Mouse (Mus musculus) heart, embryonic 12.5 days (tissue): ENCODE data around the gene A930033H14Rik. TPM values are rescaled to one million over a fixed set of nuclear protein-coding genes. Genes with fewer than 3 reads are reported as not detected.

ENCODE experiments used
- ATAC-seq: fragments of 200-750 bp; cut with Nextera tagmentation; 2 replicates; pipeline ENCODE4 v1.8.0; 2017; ENCODE audit warnings: moderate TSS enrichment, moderate library complexity; ENCODE audit not compliant: insufficient number of reproducible peaks, low FRiP score
- H3K27ac ChIP-seq: fragments of 300-500 bp; sonication (generic); 2 replicates; pipeline ENCODE4 v1.5.1; 2016; ENCODE audit warnings: mild to moderate bottlenecking, moderate library complexity; ENCODE audit not compliant: poor library complexity, severe bottlenecking
- H3K27me3 ChIP-seq: fragments of 300-500 bp; sonication (generic); replicated peaks from 2 replicates; pipeline ENCODE4 v1.6.1; 2016; ENCODE audit warnings: mild to moderate bottlenecking, moderate library complexity
- H3K36me3 ChIP-seq: fragments of 300-500 bp; sonication (generic); 2 replicates; pipeline ENCODE4 v1.6.1; 2016; ENCODE audit warnings: mild to moderate bottlenecking, moderate library complexity
- H3K4me1 ChIP-seq: fragments of 300-500 bp; sonication (generic); replicated peaks from 2 replicates; pipeline ENCODE4 v1.6.1; 2016; ENCODE audit warnings: mild to moderate bottlenecking
- H3K4me2 ChIP-seq: fragments of 300-500 bp; sonication (generic); 2 replicates; pipeline ENCODE4 v1.6.1; 2016; ENCODE audit warnings: mild to moderate bottlenecking, moderate library complexity
- H3K4me3 ChIP-seq: fragments of 300-500 bp; sonication (generic); 2 replicates; pipeline ENCODE4 v1.5.1; 2016; ENCODE audit warnings: mild to moderate bottlenecking
- H3K9ac ChIP-seq: fragments of 300-500 bp; sonication (generic); 2 replicates; pipeline ENCODE4 v1.6.1; 2016; ENCODE audit warnings: mild to moderate bottlenecking, moderate library complexity
- H3K9me3 ChIP-seq: fragments of 300-500 bp; sonication (generic); replicated peaks from 2 replicates; pipeline ENCODE4 v1.6.1; 2016; ENCODE audit warnings: mild to moderate bottlenecking, moderate library complexity
- WGBS: fragments of 180-500 bp; shearing (Covaris S2); methylation state at CpG from one replicate; pipeline ENCODE4 v1.1.7; 2016; 5-methylcytosine and 5-hydroxymethylcytosine counted together
- polyA plus RNA-seq: library from polyadenylated mRNA; unstranded; fragments of >200 nt; fragmentation: Nextera tagmentation; extraction: Ambion mirVana; gene quantifications from 2 replicates; pipeline ENCODE4 v1.2.1, GENCODE M21; 2016

A930033H14Rik gene
- polyA plus RNA-seq, 1 experiment from 2014 or later = 1.9 TPM

DNA sequence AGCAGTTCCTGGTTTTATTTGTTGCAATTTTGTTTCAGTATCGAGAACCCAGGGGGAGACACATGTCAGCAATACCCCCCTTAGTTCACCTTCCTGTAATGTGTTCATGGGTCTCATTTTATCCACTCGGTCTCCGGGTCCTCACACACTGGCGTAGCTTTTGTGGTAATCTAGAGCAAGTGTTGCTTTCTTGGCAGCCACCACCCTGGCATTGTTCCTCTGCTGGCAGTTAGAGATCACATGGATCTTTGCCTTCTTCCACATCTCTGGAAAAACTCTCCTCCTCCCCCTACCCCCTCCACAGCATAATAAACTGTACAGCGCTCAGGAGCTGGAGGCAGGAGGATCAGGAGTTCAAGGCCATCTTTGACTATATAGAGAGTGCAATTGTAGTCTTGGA lies 20.6 kb downstream of the A930033H14Rik start:
- no peak for ATAC-seq
- Histone ChIP-seq H3K9me3 (no peaks in the 10 kb centered on the region), H3K4me1 (peaks cover 9% of the 10 kb centered on the region; the same call in 1 of the 2 replicates), H3K27ac (no peak overlapping the region), H3K4me2 (no peak overlapping the region), H3K27me3 (no peaks in the 10 kb centered on the region), H3K4me3 (no peak overlapping the region), H3K9ac (no peak overlapping the region), H3K36me3 (no peaks in the 10 kb centered on the region)
- WGBS = 83% methylated on average over 5 of the region's 5 CpGs

DNA sequence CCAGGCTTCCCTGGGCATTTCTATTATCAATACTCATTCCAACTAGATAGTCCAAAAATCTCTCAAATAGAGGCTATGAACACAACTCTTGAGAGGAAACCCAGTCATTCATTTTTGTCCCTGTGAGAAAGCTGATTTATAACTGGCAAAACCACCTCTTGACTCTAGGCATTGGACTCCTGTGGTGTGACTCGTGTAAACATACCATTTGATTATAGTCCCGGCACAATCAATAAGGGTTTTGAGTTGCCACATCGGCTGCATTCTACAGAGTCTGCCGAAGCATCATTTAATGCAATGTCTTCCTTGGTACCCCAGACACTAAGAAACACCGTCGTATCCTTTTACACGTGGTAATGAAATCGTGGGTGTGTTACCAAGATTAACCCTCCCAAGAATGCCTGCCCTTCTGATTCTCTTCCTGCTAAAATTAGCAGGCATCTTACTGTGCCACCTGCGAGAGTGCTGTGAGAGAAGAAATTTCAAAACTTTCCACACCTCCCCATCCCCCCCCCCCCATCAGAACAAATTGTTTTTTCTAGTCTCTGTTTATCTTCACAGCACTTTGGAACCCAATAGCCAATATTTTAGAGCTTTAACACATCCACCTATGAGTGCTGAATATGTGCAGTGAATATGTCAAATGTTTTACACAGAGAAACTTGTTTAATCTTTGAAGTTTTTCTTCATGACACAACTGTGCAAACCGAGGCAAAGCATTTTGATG lies 22.3 kb downstream of the A930033H14Rik start:
- 59% methylated on average over 10 of the region's 10 CpGs for WGBS
- Histone ChIP-seq H3K9me3 (no peaks in the 10 kb centered on the region), H3K4me2 (no peak overlapping the region), H3K4me1 (peaks cover 9% of the 10 kb centered on the region; the same call in 1 of the 2 replicates), H3K27me3 (no peaks in the 10 kb centered on the region), H3K27ac (no peak overlapping the region), H3K4me3 (no peak overlapping the region), H3K36me3 (no peaks in the 10 kb centered on the region), H3K9ac (no peak overlapping the region)
- ATAC-seq = no peak

- Histone ChIP-seq H3K27me3 (no peaks in the 10 kb centered on the region), H3K27ac (no peak overlapping the region), H3K36me3 (no peaks in the 10 kb centered on the region), H3K9ac (no peak overlapping the region), H3K9me3 (no peaks in the 10 kb centered on the region; the same call in 1 of the 2 replicates), H3K4me3 (no peak overlapping the region), H3K4me2 (no peak overlapping the region), H3K4me1 (peaks cover 9% of the 10 kb centered on the region; the same call in 1 of the 2 replicates)
- no peak for ATAC-seq
- 69% methylated on average over 9 of the region's 9 CpGs for WGBS
Observed at GRCm38 (mm10) chr10:69187773-69188443, 25.0 kb downstream of the A930033H14Rik start.

- 24% methylated on average over 21 of the region's 21 CpGs for WGBS
Observed at GRCm38 (mm10) chr10:69185894-69186893, 26.7 kb downstream of the A930033H14Rik start.

DNA sequence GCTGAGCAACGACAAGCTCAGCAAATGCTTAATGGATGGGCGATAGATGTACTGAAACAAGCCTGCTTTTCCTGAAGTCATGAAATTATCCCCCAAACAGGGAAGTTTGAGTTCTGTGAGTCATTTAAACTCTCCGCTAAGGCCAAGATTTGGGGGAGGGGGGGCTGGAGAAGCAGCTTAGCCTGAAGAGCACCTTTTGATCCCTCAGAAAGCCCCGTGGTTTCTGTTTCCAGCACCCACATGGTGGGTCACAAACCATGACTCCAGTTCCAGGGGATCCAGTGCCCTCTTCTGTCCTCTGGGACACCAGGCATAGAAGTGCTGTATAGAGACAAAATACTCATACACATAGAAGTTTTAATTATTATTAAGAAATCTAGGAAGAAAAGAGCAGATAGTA lies 27.5 kb downstream of the A930033H14Rik start:
- Histone ChIP-seq H3K4me3 (no peak overlapping the region), H3K36me3 (no peaks in the 10 kb centered on the region), H3K27me3 (no peaks in the 10 kb centered on the region), H3K4me1 (peaks cover 3% of the 10 kb centered on the region; the same call in 1 of the 2 replicates), H3K4me2 (no peak overlapping the region; the same call in 1 of the 2 replicates), H3K27ac (peak overlapping the region; percentile 32; the same call in 1 of the 2 replicates), H3K9ac (no peak overlapping the region), H3K9me3 (no peaks in the 10 kb centered on the region; the same call in 1 of the 2 replicates)
- 85% methylated on average over 4 of the region's 4 CpGs for WGBS
- ATAC-seq = no peak

More at GRCm38 (mm10) chr10:69185894-69186893, 26.7 kb downstream of the A930033H14Rik start:
- H3K4me2 ChIP-seq = peak overlapping the region; percentile 50
- peak; percentile 77; the same call in 1 of the 2 replicates for ATAC-seq
- peak overlapping the region; percentile 33 for H3K4me3 ChIP-seq
- no peaks in the 10 kb centered on the region for H3K27me3 ChIP-seq
- no peaks in the 10 kb centered on the region; the same call in 1 of the 2 replicates for H3K9me3 ChIP-seq
- H3K4me1 ChIP-seq = peaks cover 9% of the 10 kb centered on the region; the same call in 1 of the 2 replicates
- no peak overlapping the region for H3K27ac ChIP-seq
- H3K9ac ChIP-seq = no peak overlapping the region
- no peaks in the 10 kb centered on the region for H3K36me3 ChIP-seq

GRCm38 (mm10) chr10:69184903-69185302 lies 28.0 kb downstream of the A930033H14Rik start:
- H3K4me1 ChIP-seq = no peaks in the 10 kb centered on the region
- H3K27me3 ChIP-seq = no peaks in the 10 kb centered on the region
- no peak overlapping the region for H3K9ac ChIP-seq
- H3K36me3 ChIP-seq = no peaks in the 10 kb centered on the region
- H3K4me2 ChIP-seq = no peak overlapping the region
- no peak for ATAC-seq
- H3K4me3 ChIP-seq = no peak overlapping the region
- WGBS = 87% methylated on average over 4 of the region's 4 CpGs
- H3K27ac ChIP-seq = no peak overlapping the region
- H3K9me3 ChIP-seq = no peaks in the 10 kb centered on the region; the same call in 1 of the 2 replicates

GRCm38 (mm10) chr10:69180997-69181396 lies 31.9 kb downstream of the A930033H14Rik start:
- no peak overlapping the region for H3K4me2 ChIP-seq
- H3K4me3 ChIP-seq = no peak overlapping the region
- no peaks in the 10 kb centered on the region for H3K4me1 ChIP-seq
- H3K9ac ChIP-seq = no peak overlapping the region
- no peaks in the 10 kb centered on the region for H3K27me3 ChIP-seq
- no peak overlapping the region for H3K27ac ChIP-seq
- 78% methylated on average over 3 of the region's 3 CpGs for WGBS
- H3K36me3 ChIP-seq = no peaks in the 10 kb centered on the region
- H3K9me3 ChIP-seq = peaks cover 6% of the 10 kb centered on the region
- no peak for ATAC-seq

DNA sequence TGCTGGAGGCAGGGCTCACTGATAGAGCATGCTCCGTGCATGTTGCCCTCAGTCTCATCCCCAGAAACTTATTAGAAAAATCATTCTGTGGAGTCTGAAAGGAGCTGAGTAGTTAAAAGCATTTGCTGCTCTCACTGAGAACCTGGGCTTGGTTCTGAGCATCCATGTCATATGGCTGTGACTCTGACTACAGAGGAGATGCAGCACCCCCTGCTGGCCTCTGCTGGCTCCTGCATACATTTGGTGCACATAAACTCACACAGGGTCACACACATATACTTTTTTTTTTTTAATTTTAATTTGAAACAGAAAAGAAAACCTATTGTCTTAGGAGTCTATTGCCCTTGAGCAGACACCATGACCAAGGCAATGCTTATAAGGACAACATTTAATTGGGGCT lies 33.6 kb downstream of the A930033H14Rik start:
- no peak overlapping the region for H3K9ac ChIP-seq
- no peaks in the 10 kb centered on the region for H3K36me3 ChIP-seq
- no peaks in the 10 kb centered on the region for H3K4me1 ChIP-seq
- H3K9me3 ChIP-seq = peaks cover 6% of the 10 kb centered on the region; the same call in 1 of the 2 replicates
- ATAC-seq = no peak
- 89% methylated on average over 1 of the region's 1 CpGs for WGBS
- H3K4me3 ChIP-seq = no peak overlapping the region
- H3K27ac ChIP-seq = no peak overlapping the region
- H3K4me2 ChIP-seq = no peak overlapping the region
- no peaks in the 10 kb centered on the region for H3K27me3 ChIP-seq

- peaks cover 6% of the 10 kb centered on the region; the same call in 1 of the 2 replicates for H3K9me3 ChIP-seq
- H3K27ac ChIP-seq = no peak overlapping the region
- no peaks in the 10 kb centered on the region for H3K36me3 ChIP-seq
- H3K4me2 ChIP-seq = no peak overlapping the region
- peaks cover 4% of the 10 kb centered on the region; the same call in 1 of the 2 replicates for H3K4me1 ChIP-seq
- no peak overlapping the region for H3K4me3 ChIP-seq
- ATAC-seq = no peak
- no peaks in the 10 kb centered on the region for H3K27me3 ChIP-seq
- WGBS = 67% methylated on average over 3 of the region's 3 CpGs
- H3K9ac ChIP-seq = no peak overlapping the region
Observed at GRCm38 (mm10) chr10:69176116-69176515, 36.8 kb downstream of the A930033H14Rik start.

DNA sequence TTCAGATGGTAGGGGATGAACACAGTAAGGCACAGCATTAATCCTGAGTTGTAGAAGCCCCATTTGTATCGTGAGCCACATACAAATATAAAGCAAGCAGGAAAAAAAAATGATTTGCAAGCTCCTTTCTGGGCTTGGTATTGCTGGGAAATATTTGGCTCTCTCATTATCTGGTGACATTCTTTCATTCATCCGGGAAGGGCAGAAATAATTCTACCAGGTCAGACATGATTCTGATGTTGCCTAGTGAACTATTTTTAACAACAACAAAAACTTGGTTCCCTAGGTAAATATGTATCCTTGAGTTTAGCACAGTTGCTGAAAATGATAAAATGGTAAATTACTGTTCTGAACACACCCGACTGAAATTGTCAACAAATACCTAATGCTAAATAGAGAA lies 40.5 kb downstream of the A930033H14Rik start:
- 53% methylated on average over 3 of the region's 3 CpGs for WGBS
- no peak overlapping the region for H3K4me3 ChIP-seq
- no peaks in the 10 kb centered on the region for H3K9me3 ChIP-seq
- H3K36me3 ChIP-seq = no peaks in the 10 kb centered on the region
- H3K4me1 ChIP-seq = peaks cover 6% of the 10 kb centered on the region; the same call in 1 of the 2 replicates
- no peak overlapping the region for H3K27ac ChIP-seq
- no peak overlapping the region for H3K9ac ChIP-seq
- H3K27me3 ChIP-seq = no peaks in the 10 kb centered on the region
- H3K4me2 ChIP-seq = no peak overlapping the region
- ATAC-seq = no peak
